In the genomic region with DNA sequence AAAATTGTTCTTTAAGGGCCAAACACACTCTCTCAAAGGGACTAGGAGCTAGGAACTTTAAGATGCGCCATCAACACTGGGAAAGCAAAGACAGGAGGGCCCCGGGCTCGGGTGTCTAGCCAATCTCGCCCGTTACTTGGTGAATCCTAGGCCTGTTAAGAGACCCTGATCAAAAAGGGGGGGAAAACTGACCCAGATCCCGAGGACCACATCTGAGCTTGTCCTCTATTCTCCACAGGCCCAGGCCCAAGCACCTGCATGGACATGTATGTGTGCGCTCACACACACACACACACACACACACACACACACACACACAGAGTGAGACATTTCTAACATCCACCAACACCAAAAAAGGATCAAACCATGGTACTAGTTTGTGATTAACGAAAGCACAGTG, we compare ENCODE assay signal across 10 mouse cellular contexts. TPM values are rescaled to one million over a fixed set of nuclear protein-coding genes. Genes with fewer than 3 reads are reported as not detected.
A peak's percentile ranks its signal among the peaks of the same experiment; 100 is the strongest.
DNase-seq lines count a peak whose midpoint lies in the region; ATAC-seq and TF ChIP-seq lines count a peak whose summit lies in the region.
"Had no signal": no experiment of that assay in that cellular context is flagged by ENCODE, and none has a peak within 500 bp of the region (broad histone marks: within the 10 kb centered on the region; RNA-seq: fewer than 3 reads in every experiment).

No protein-coding gene starts in this region.

- H3K27ac ChIP-seq in lung, embryonic 15.5 days, result no peak overlapping the region
- H3K27ac ChIP-seq in embryonic facial prominence, embryonic 14.5 days (replicated peaks; ENCODE audit: low read depth, low read length), result no peak overlapping the region
- no peak overlapping the region for H3K27ac ChIP-seq in hindbrain, embryonic 16.5 days (ENCODE audit: low read depth, low read length)

- no peak for ATAC-seq in lung, embryonic 15.5 days (ENCODE audit: borderline replicate concordance, extremely low read depth, low FRiP score, low TSS enrichment)
- no peak for ATAC-seq in embryonic facial prominence, embryonic 14.5 days (ENCODE audit: low read depth)
- no peak for ATAC-seq in hindbrain, embryonic 16.5 days
- ATAC-seq: inflammation-experienced regulatory T-cells, adult 6 months; lung, postnatal 0 days had no signal

- H3K4me3 ChIP-seq in lung, embryonic 15.5 days, result peak overlapping the region; percentile 83
- H3K4me3 ChIP-seq in lung, adult 2 months (replicated peaks; ENCODE audit: extremely low read depth, low read depth, low read length), result no peak overlapping the region
- peak overlapping the region; percentile 88 for H3K4me3 ChIP-seq in embryonic facial prominence, embryonic 14.5 days (ENCODE audit: low read depth, low read length)
- H3K4me3 ChIP-seq in hindbrain, embryonic 16.5 days (ENCODE audit: low read length), result no peak overlapping the region
- peak overlapping the region; percentile 89 for H3K4me3 ChIP-seq in myocyte

- H3K4me1 ChIP-seq in lung, embryonic 15.5 days, result peaks cover 30% of the 10 kb centered on the region
- H3K4me1 ChIP-seq in lung, adult 2 months (ENCODE audit: control insufficient read depth, insufficient read depth, low read length), result no peaks in the 10 kb centered on the region; the same call in 1 of the 2 replicates
- peaks cover 22% of the 10 kb centered on the region for H3K4me1 ChIP-seq in embryonic facial prominence, embryonic 14.5 days (ENCODE audit: control insufficient read depth, insufficient read depth, low read length)
- peaks cover 6% of the 10 kb centered on the region for H3K4me1 ChIP-seq in hindbrain, embryonic 16.5 days (ENCODE audit: control insufficient read depth, insufficient read depth, low read depth, low read length)

- TF ChIP-seq CTCF in lung, adult 2 months (IDR thresholded peaks at IDR 0.05; ENCODE audit: insufficient read depth, low read length), result no peak

- DNase-seq in lung, adult 2 months, result no peak
- no peak for DNase-seq in embryonic facial prominence, embryonic 14.5 days (ENCODE audit: low spot score)
- no peak for DNase-seq in adrenal gland, postnatal 36 days
- DNase-seq in gastrocnemius, adult 8-10 months (ENCODE audit: low spot score in 2 of 2), result no peak
- no peak for DNase-seq in B cell, adult 2 months

- no peaks in the 10 kb centered on the region for H3K27me3 ChIP-seq in lung, embryonic 15.5 days
- H3K27me3 ChIP-seq in embryonic facial prominence, embryonic 14.5 days (replicated peaks; ENCODE audit: control insufficient read depth, insufficient read depth, low read length), result no peaks in the 10 kb centered on the region
- H3K27me3 ChIP-seq in hindbrain, embryonic 16.5 days (replicated peaks; ENCODE audit: control insufficient read depth, insufficient read depth, low read length), result no peaks in the 10 kb centered on the region
- no peaks in the 10 kb centered on the region for H3K27me3 ChIP-seq in myocyte (ENCODE audit: control insufficient read depth, insufficient read depth, insufficient read length)

- WGBS in lung, embryonic 15.5 days, result 75% methylated on average over 8 of the region's 8 CpGs
- 79% methylated on average over 8 of the region's 8 CpGs for WGBS in lung, adult 2 months
- 71% methylated on average over 8 of the region's 8 CpGs for WGBS in embryonic facial prominence, embryonic 14.5 days
- 75% methylated on average over 8 of the region's 8 CpGs for WGBS in hindbrain, embryonic 16.5 days

- no peaks in the 10 kb centered on the region for H3K9me3 ChIP-seq in lung, embryonic 15.5 days
- H3K9me3 ChIP-seq in embryonic facial prominence, embryonic 14.5 days (ENCODE audit: control insufficient read depth, low read length), result no peaks in the 10 kb centered on the region
- no peaks in the 10 kb centered on the region for H3K9me3 ChIP-seq in hindbrain, embryonic 16.5 days (ENCODE audit: control insufficient read depth, low read length)

- H3K4me2 ChIP-seq in lung, embryonic 15.5 days, result peak overlapping the region; percentile 63
- peak overlapping the region; percentile 85 for H3K4me2 ChIP-seq in embryonic facial prominence, embryonic 14.5 days (ENCODE audit: low read depth, low read length)
- H3K4me2 ChIP-seq in hindbrain, embryonic 16.5 days (ENCODE audit: low read length), result peak overlapping the region; percentile 15; the same call in 1 of the 2 replicates
- H3K4me2 ChIP-seq in myocyte (ENCODE audit: low read depth), result peak overlapping the region; percentile 60

- TF ChIP-seq POLR2A in lung, adult 2 months (IDR thresholded peaks at IDR 0.05; ENCODE audit: borderline replicate concordance, extremely low read depth, low read depth, low read length), result no peak
- TF ChIP-seq POLR2A in myocyte (IDR thresholded peaks at IDR 0.05; ENCODE audit: insufficient read length, low read depth), result no peak

- H3K36me3 ChIP-seq in lung, embryonic 15.5 days, result peaks cover 22% of the 10 kb centered on the region
- H3K36me3 ChIP-seq in embryonic facial prominence, embryonic 14.5 days (ENCODE audit: control insufficient read depth, insufficient read depth, low read length), result peaks cover 15% of the 10 kb centered on the region
- no peaks in the 10 kb centered on the region for H3K36me3 ChIP-seq in hindbrain, embryonic 16.5 days (ENCODE audit: control insufficient read depth, insufficient read depth, low read length)
- peaks cover 9% of the 10 kb centered on the region for H3K36me3 ChIP-seq in myocyte (ENCODE audit: control insufficient read depth, insufficient read depth)

- no peak overlapping the region for H3ac ChIP-seq in myocyte (ENCODE audit: control insufficient read depth, insufficient read length)

- peaks cover 78% of the 10 kb centered on the region for H3K79me2 ChIP-seq in myocyte (ENCODE audit: control insufficient read depth, insufficient read depth)

- H3K9ac ChIP-seq in lung, embryonic 15.5 days, result no peak overlapping the region
- 0 out of 2 replicates have a peak overlapping the region, but pooled peaks have one; percentile 27 for H3K9ac ChIP-seq in embryonic facial prominence, embryonic 14.5 days (ENCODE audit: low read depth, low read length)
- no peak overlapping the region for H3K9ac ChIP-seq in hindbrain, embryonic 16.5 days (ENCODE audit: low read depth, low read length)

TF ChIP-seq in myocyte, 11 proteins besides CTCF, POLR2A, EP300 and RAD21:
- TF ChIP-seq TCF3 (IDR thresholded peaks at IDR 0.05; ENCODE audit: insufficient read length, low read depth), result no peak
- no peak for TF ChIP-seq E2F4 (IDR thresholded peaks at IDR 0.05; ENCODE audit: insufficient read depth)
- no peak for TF ChIP-seq MYOD1 (IDR thresholded peaks at IDR 0.05; ENCODE audit: control insufficient read depth in 1 of 3, insufficient read length in 2 of 3, low read depth in 2 of 3)
- no peak for TF ChIP-seq USF1 (IDR thresholded peaks at IDR 0.05; ENCODE audit: low read depth)
- TF ChIP-seq POLR2AphosphoS2 (IDR thresholded peaks at IDR 0.05; ENCODE audit: insufficient read length, low read depth), result no peak
- no peak for TF ChIP-seq TCF12 (IDR thresholded peaks at IDR 0.05; ENCODE audit: insufficient read depth, poor library complexity, severe bottlenecking)
- no peak for TF ChIP-seq MAX (IDR thresholded peaks at IDR 0.05; ENCODE audit: low read depth)
- TF ChIP-seq MYOG (IDR thresholded peaks at IDR 0.05; ENCODE audit: control insufficient read depth in 1 of 3, insufficient read depth in 1 of 3, insufficient read length in 2 of 3, low read depth in 2 of 3), result no peak
- no peak for TF ChIP-seq CEBPB (IDR thresholded peaks at IDR 0.05; ENCODE audit: insufficient read depth, poor library complexity, severe bottlenecking)

RNA-seq across cellular contexts. Expression of gene Mki67, which starts 2.8 kb away (rescaled TPM):
- polyA plus RNA-seq in lung, embryonic 15.5 days (2015; fragmentation: Nextera tagmentation; extraction: Ambion mirVana), result 56.6 and 59.4 TPM in 2 replicates
- polyA plus RNA-seq in lung, adult 2 months (2012; rRNA removed), result 0.32 and 0.73 TPM in 2 replicates
- polyA plus RNA-seq in embryonic facial prominence, embryonic 14.5 days (2014; fragmentation: Nextera tagmentation; extraction: Ambion mirVana), result 49.5 and 51.4 TPM in 2 replicates
- polyA plus RNA-seq in hindbrain, embryonic 16.5 days (2015; fragmentation: Nextera tagmentation; extraction: Ambion mirVana), result 5.6 and 6.4 TPM in 2 replicates
- 6.8 TPM for polyA plus RNA-seq in myocyte (2012; fragmentation: generic; extraction: Trizol)
- 10 to 100 TPM in 1 of 2 experiments, 1 to 10 TPM in 1; 9.3 to 10.4 TPM for total RNA-seq in adrenal gland, postnatal 36 days (2021)
- total RNA-seq in gastrocnemius, adult 8-10 months (2022), result under 1 TPM in 3 of 4 experiments, not detected in 1; 0.02 to 0.38 (median 0.10) TPM

Comparison
In these comparisons a context has a peak if more than half of its experiments do, and no peak if none do; other contexts are left out.
1. H3K4me3 ChIP-seq: peak in lung, embryonic 15.5 days (single experiment), embryonic facial prominence, embryonic 14.5 days (single experiment) and myocyte (single experiment); none in lung, adult 2 months (single experiment) and hindbrain, embryonic 16.5 days (single experiment).
2. H3K4me2 ChIP-seq: peak in every context shown above with its lines; median percentile 85 in embryonic facial prominence, embryonic 14.5 days; 63 in lung, embryonic 15.5 days; 60 in myocyte; 15 in hindbrain, embryonic 16.5 days.